Mouse (Mus musculus) intestine, embryonic 14.5 days (tissue): ENCODE results near the gene Dmwd. TPM values are rescaled to one million over a fixed set of nuclear protein-coding genes. Genes with fewer than 3 reads are reported as not detected.

Experiments used
- ATAC-seq: fragments of 200-750 bp; cut with Nextera tagmentation; replicated peaks from 2 replicates; pipeline ENCODE4 v1.8.0; 2017; ENCODE audit warnings: low read depth, moderate number of reproducible peaks, moderate TSS enrichment, moderate library complexity; ENCODE audit not compliant: low FRiP score, low TSS enrichment
- DNase-seq: peaks from one replicate; pipeline ENCODE4 v3.0.0-alpha.2; 2018; ENCODE audit warnings: low spot score
- H3K27ac ChIP-seq: fragments of 300-500 bp; sonication (generic); 2 replicates; pipeline ENCODE4 v1.5.1; 2014; ENCODE audit warnings: low read depth, mild to moderate bottlenecking, control low read depth
- H3K27me3 ChIP-seq: fragments of 300-500 bp; sonication (generic); replicated peaks from 2 replicates; pipeline ENCODE4 v1.6.1; 2014; ENCODE audit warnings: low read length, control low read depth; ENCODE audit not compliant: control insufficient read depth, insufficient read depth
- H3K36me3 ChIP-seq: fragments of 300-500 bp; sonication (generic); 2 replicates; pipeline ENCODE4 v1.6.1; 2014; ENCODE audit warnings: low read length, control low read depth; ENCODE audit not compliant: control insufficient read depth, insufficient read depth
- H3K4me1 ChIP-seq: fragments of 300-500 bp; sonication (generic); replicated peaks from 2 replicates; pipeline ENCODE4 v1.6.1; 2014; ENCODE audit warnings: low read length, control low read depth, mixed read lengths; ENCODE audit not compliant: control insufficient read depth, insufficient read depth
- H3K4me2 ChIP-seq: fragments of 300-500 bp; sonication (generic); 2 replicates; pipeline ENCODE4 v1.6.1; 2014; ENCODE audit warnings: low read length
- H3K4me3 ChIP-seq: fragments of 300-500 bp; sonication (generic); 2 replicates; pipeline ENCODE4 v1.5.1; 2014; ENCODE audit warnings: low read depth, low read length, control low read depth, mixed read lengths
- H3K9ac ChIP-seq: fragments of 300-500 bp; sonication (generic); 2 replicates; pipeline ENCODE4 v1.6.1; 2014; ENCODE audit warnings: mild to moderate bottlenecking, low read length
- H3K9me3 ChIP-seq: fragments of 300-500 bp; sonication (generic); 2 replicates; pipeline ENCODE4 v1.6.1; 2016; ENCODE audit warnings: low read length, control low read depth; ENCODE audit not compliant: control insufficient read depth
- WGBS: fragments of 180-500 bp; shearing (Covaris S2); extraction: QIAGEN DNeasy Blood & Tissue Kit; methylation state at CpG from one replicate; pipeline ENCODE4 v1.1.7; 2014; 5-methylcytosine and 5-hydroxymethylcytosine counted together
- polyA plus RNA-seq: library from polyadenylated mRNA; unstranded; fragments of >200 nt; fragmentation: Nextera tagmentation; extraction: Ambion mirVana; gene quantifications from 2 replicates; pipeline ENCODE4 v1.2.1, GENCODE M21; 2014

The Dmwd gene
- polyA plus RNA-seq, 1 experiment from 2014 or later, result 15.8 TPM

- no peak overlapping the region for H3K27ac ChIP-seq
- H3K9ac ChIP-seq, result no peak overlapping the region
- WGBS, result 74% methylated on average over 1 of the region's 1 CpGs
- H3K4me3 ChIP-seq, result no peak overlapping the region
- no peaks in the 10 kb centered on the region for H3K9me3 ChIP-seq
- H3K4me2 ChIP-seq, result no peak overlapping the region
- peaks cover 17% of the 10 kb centered on the region for H3K36me3 ChIP-seq
- DNase-seq (no peak), ATAC-seq (no peak)
- no peaks in the 10 kb centered on the region for H3K27me3 ChIP-seq
- H3K4me1 ChIP-seq, result peaks cover 17% of the 10 kb centered on the region
These were observed 24.3 kb downstream of the Dmwd start for GRCm38 (mm10) chr7:19100290-19100689.

- Histone ChIP-seq H3K9me3 (no peaks in the 10 kb centered on the region), H3K9ac (no peak overlapping the region), H3K27me3 (no peaks in the 10 kb centered on the region), H3K4me2 (no peak overlapping the region), H3K4me1 (no peaks in the 10 kb centered on the region), H3K27ac (no peak overlapping the region), H3K4me3 (no peak overlapping the region), H3K36me3 (no peaks in the 10 kb centered on the region)
- ATAC-seq, result no peak
- no peak for DNase-seq
These were observed 27.7 kb downstream of the Dmwd start for GRCm38 (mm10) chr7:19103741-19104140.

GRCm38 (mm10) chr7:19104486-19104885, 28.5 kb downstream of the Dmwd start:
- Histone ChIP-seq H3K27me3 (no peaks in the 10 kb centered on the region), H3K9me3 (no peaks in the 10 kb centered on the region), H3K27ac (no peak overlapping the region), H3K4me3 (no peak overlapping the region), H3K36me3 (no peaks in the 10 kb centered on the region), H3K4me1 (no peaks in the 10 kb centered on the region), H3K4me2 (no peak overlapping the region), H3K9ac (no peak overlapping the region)
- no peak for DNase-seq
- ATAC-seq, result no peak
- WGBS, result 79% methylated on average over 2 of the region's 2 CpGs

GRCm38 (mm10) chr7:19107436-19107835, 31.4 kb downstream of the Dmwd start:
- ATAC-seq (no peak), DNase-seq (no peak)
- H3K4me2 ChIP-seq, result no peak overlapping the region
- no peaks in the 10 kb centered on the region for H3K4me1 ChIP-seq
- no peak overlapping the region for H3K9ac ChIP-seq
- no peak overlapping the region for H3K4me3 ChIP-seq
- H3K36me3 ChIP-seq, result no peaks in the 10 kb centered on the region
- 62% methylated on average over 3 of the region's 3 CpGs for WGBS
- H3K9me3 ChIP-seq, result no peaks in the 10 kb centered on the region
- H3K27me3 ChIP-seq, result no peaks in the 10 kb centered on the region
- H3K27ac ChIP-seq, result no peak overlapping the region

- no peak overlapping the region for H3K4me3 ChIP-seq
- H3K27ac ChIP-seq, result no peak overlapping the region
- no peaks in the 10 kb centered on the region for H3K36me3 ChIP-seq
- H3K9ac ChIP-seq, result no peak overlapping the region
- no peak overlapping the region for H3K4me2 ChIP-seq
- no peaks in the 10 kb centered on the region for H3K4me1 ChIP-seq
- WGBS, result 81% methylated on average over 1 of the region's 1 CpGs
- no peaks in the 10 kb centered on the region for H3K9me3 ChIP-seq
- no peaks in the 10 kb centered on the region for H3K27me3 ChIP-seq
- ATAC-seq (no peak), DNase-seq (no peak)
These were observed 33.5 kb downstream of the Dmwd start for GRCm38 (mm10) chr7:19109565-19109964.

- DNase-seq, result peak; percentile 80
- no peaks in the 10 kb centered on the region for H3K36me3 ChIP-seq
- H3K9me3 ChIP-seq, result peaks cover 7% of the 10 kb centered on the region; the same call in 1 of the 2 replicates
- H3K4me2 ChIP-seq, result peak within 1 kb of the TSS; percentile 50
- 19% methylated on average over 64 of the region's 64 CpGs for WGBS
- H3K27me3 ChIP-seq, result no peaks in the 10 kb centered on the region
- no peak within 1 kb of the TSS for H3K27ac ChIP-seq
- H3K4me1 ChIP-seq, result peaks cover 8% of the 10 kb centered on the region
- peak within 1 kb of the TSS; percentile 27 for H3K4me3 ChIP-seq
- H3K9ac ChIP-seq, result no peak within 1 kb of the TSS
- peak; percentile 38; the same call in 1 of the 2 replicates for ATAC-seq
These were observed 42.2 kb downstream of the Dmwd start, which contains the start of gene Gm4969 for GRCm38 (mm10) chr7:19118028-19118771. Gene Gm4969 (minus strand): TSS chr7:19118368.

GRCm38 (mm10) chr7:19119083-19119482, 43.1 kb downstream of the Dmwd start:
- Histone ChIP-seq H3K4me1 (peaks cover 8% of the 10 kb centered on the region), H3K27ac (no peak overlapping the region), H3K4me2 (no peak overlapping the region), H3K9ac (no peak overlapping the region), H3K27me3 (no peaks in the 10 kb centered on the region), H3K36me3 (no peaks in the 10 kb centered on the region), H3K9me3 (peaks cover 7% of the 10 kb centered on the region; the same call in 1 of the 2 replicates), H3K4me3 (no peak overlapping the region)
- peak; percentile 2; the same call in 1 of the 2 replicates for ATAC-seq
- DNase-seq, result no peak
- WGBS, result 92% methylated on average over 8 of the region's 8 CpGs

- H3K36me3 ChIP-seq, result no peaks in the 10 kb centered on the region
- peak; percentile 89 for DNase-seq
- ATAC-seq, result peak; percentile 89
- H3K4me2 ChIP-seq, result peak within 1 kb of the TSS; percentile 94
- H3K4me3 ChIP-seq, result peak within 1 kb of the TSS; percentile 85
- peaks cover 8% of the 10 kb centered on the region for H3K4me1 ChIP-seq
- no peaks in the 10 kb centered on the region for H3K27me3 ChIP-seq
- H3K9me3 ChIP-seq, result peaks cover 7% of the 10 kb centered on the region; the same call in 1 of the 2 replicates
- 2% methylated on average over 34 of the region's 34 CpGs for WGBS
- H3K27ac ChIP-seq, result no peak within 1 kb of the TSS
- H3K9ac ChIP-seq, result peak within 1 kb of the TSS; percentile 67
These were observed 43.8 kb downstream of the Dmwd start, which contains the start of gene Fbxo46 for GRCm38 (mm10) chr7:19119631-19120429. Gene Fbxo46 (plus strand): TSS chr7:19119859.
